Mouse (Mus musculus) ES-Bruce4 (cell line): ENCODE data around the gene Snrpf. TPM values are rescaled to one million over a fixed set of nuclear protein-coding genes. Genes with fewer than 3 reads are reported as not detected.

Experiments used
- H3K27ac ChIP-seq: 2 replicates; pipeline ENCODE4 v1.5.1; 2012; ENCODE audit warnings: low read length, inconsistent platforms; ENCODE audit not compliant: insufficient read depth
- H3K27me3 ChIP-seq: 2 replicates; pipeline ENCODE4 v1.6.1; 2012; ENCODE audit warnings: mild to moderate bottlenecking, low read length, inconsistent platforms; ENCODE audit not compliant: control insufficient read depth, poor library complexity, insufficient read depth, severe bottlenecking
- H3K36me3 ChIP-seq: 2 replicates; pipeline ENCODE4 v1.6.1; 2012; ENCODE audit warnings: inconsistent platforms, mild to moderate bottlenecking, low read length, moderate library complexity; ENCODE audit not compliant: control insufficient read depth, poor library complexity, insufficient read depth, severe bottlenecking
- H3K4me1 ChIP-seq: one replicate; pipeline ENCODE4 v1.8.1; 2011; ENCODE audit warnings: low read length; ENCODE audit not compliant: control insufficient read depth, insufficient read depth
- H3K4me3 ChIP-seq: 2 replicates; pipeline ENCODE4 v1.5.1; 2011; ENCODE audit warnings: low read depth, mild to moderate bottlenecking, low read length
- H3K9ac ChIP-seq: 2 replicates; pipeline ENCODE4 v1.6.1; 2012; ENCODE audit warnings: low read depth, mild to moderate bottlenecking, inconsistent platforms; ENCODE audit not compliant: poor library complexity, severe bottlenecking
- H3K9me3 ChIP-seq: replicated peaks from 2 replicates; pipeline ENCODE4 v1.6.1; 2012; ENCODE audit warnings: mild to moderate bottlenecking, low read length, inconsistent platforms; ENCODE audit not compliant: control insufficient read depth, poor library complexity, insufficient read depth, severe bottlenecking
- CTCF ChIP-seq: IDR thresholded peaks from one replicate; pipeline ENCODE4 v1.8.1; 2011; ENCODE audit warnings: low read depth, low read length
- EP300 ChIP-seq: IDR thresholded peaks from 2 replicates; pipeline ENCODE4 v1.6.1; 2011; ENCODE audit warnings: low read depth, low read length; ENCODE audit not compliant: insufficient read depth
- POLR2A ChIP-seq: IDR thresholded peaks from one replicate; pipeline ENCODE4 v1.8.1; 2011; ENCODE audit warnings: low read length; ENCODE audit not compliant: insufficient read depth
- polyA plus RNA-seq: library from polyadenylated mRNA; stranded (reverse); fragments of >200 nt; gene quantifications from 2 replicates; pipeline ENCODE4 v1.2.4, GENCODE M21; 2011; ENCODE audit warnings: low read depth; ENCODE audit not compliant: missing spikeins, insufficient read depth, insufficient read length

The Snrpf gene
- polyA plus RNA-seq, 1 experiment = 73.2 TPM

- Histone ChIP-seq H3K4me3 (no peak overlapping the region), H3K9me3 (no peaks in the 10 kb centered on the region), H3K36me3 (no peaks in the 10 kb centered on the region), H3K4me1 (no peaks in the 10 kb centered on the region), H3K27ac (no peak overlapping the region), H3K27me3 (no peaks in the 10 kb centered on the region), H3K9ac (no peak overlapping the region)
- TF ChIP-seq EP300 = no peak
- no peak for TF ChIP-seq POLR2A
- TF ChIP-seq CTCF = no peak
Observed at GRCm38 (mm10) chr10:93595831-93596230, 6.3 kb upstream of the Snrpf start.

GRCm38 (mm10) chr10:93594022-93594482 is 4.5 kb upstream of the Snrpf start:
- H3K27ac ChIP-seq = no peak overlapping the region
- TF ChIP-seq POLR2A = no peak
- peak; percentile 51 for TF ChIP-seq CTCF
- H3K9ac ChIP-seq = peak overlapping the region; percentile 67
- no peaks in the 10 kb centered on the region for H3K36me3 ChIP-seq
- H3K9me3 ChIP-seq = no peaks in the 10 kb centered on the region
- H3K4me3 ChIP-seq = peak overlapping the region; percentile 67
- H3K27me3 ChIP-seq = no peaks in the 10 kb centered on the region
- H3K4me1 ChIP-seq = no peaks in the 10 kb centered on the region

GRCm38 (mm10) chr10:93592456-93592855 is 3.0 kb upstream of the Snrpf start:
- TF ChIP-seq EP300 = no peak
- TF ChIP-seq POLR2A = no peak
- peak; percentile 61 for TF ChIP-seq CTCF
- Histone ChIP-seq H3K4me1 (no peaks in the 10 kb centered on the region), H3K27me3 (no peaks in the 10 kb centered on the region), H3K9me3 (no peaks in the 10 kb centered on the region), H3K4me3 (no peak overlapping the region), H3K9ac (no peak overlapping the region), H3K27ac (no peak overlapping the region), H3K36me3 (peaks cover 5% of the 10 kb centered on the region)

GRCm38 (mm10) chr10:93588796-93589195 is 710 bp downstream of the Snrpf start:
- no peaks in the 10 kb centered on the region for H3K4me1 ChIP-seq
- no peaks in the 10 kb centered on the region for H3K9me3 ChIP-seq
- peak overlapping the region; percentile 95 for H3K4me3 ChIP-seq
- H3K36me3 ChIP-seq = peaks cover 29% of the 10 kb centered on the region
- H3K9ac ChIP-seq = peak overlapping the region; percentile 91
- no peaks in the 10 kb centered on the region for H3K27me3 ChIP-seq
- TF ChIP-seq POLR2A = no peak
- no peak for TF ChIP-seq CTCF
- TF ChIP-seq EP300 = no peak
- H3K27ac ChIP-seq = no peak overlapping the region

- H3K4me1 ChIP-seq = no peaks in the 10 kb centered on the region
- H3K27me3 ChIP-seq = no peaks in the 10 kb centered on the region
- no peaks in the 10 kb centered on the region for H3K9me3 ChIP-seq
- TF ChIP-seq CTCF (peak; percentile 88), POLR2A (no peak)
- no peak overlapping the region for H3K9ac ChIP-seq
- no peak overlapping the region for H3K4me3 ChIP-seq
- no peak overlapping the region for H3K27ac ChIP-seq
- peaks cover 6% of the 10 kb centered on the region for H3K36me3 ChIP-seq
Observed at GRCm38 (mm10) chr10:93577271-93577886, 12.1 kb downstream of the Snrpf start.

GRCm38 (mm10) chr10:93575960-93576359 is 13.5 kb downstream of the Snrpf start:
- no peak for TF ChIP-seq CTCF
- no peak for TF ChIP-seq POLR2A
- no peak for TF ChIP-seq EP300
- H3K27ac ChIP-seq = no peak overlapping the region
- H3K27me3 ChIP-seq = no peaks in the 10 kb centered on the region
- H3K9ac ChIP-seq = no peak overlapping the region
- no peaks in the 10 kb centered on the region for H3K9me3 ChIP-seq
- H3K4me1 ChIP-seq = no peaks in the 10 kb centered on the region
- H3K36me3 ChIP-seq = no peaks in the 10 kb centered on the region
- no peak overlapping the region for H3K4me3 ChIP-seq
